Mouse (Mus musculus): ENCODE measurements at regions not wholly inside any gene's neighbourhood (a gene's known extent, or its start where the extent isn't known, plus 50 kb on each side); places are given as distances from the start of the nearest gene placed in this dataset.

DNA sequence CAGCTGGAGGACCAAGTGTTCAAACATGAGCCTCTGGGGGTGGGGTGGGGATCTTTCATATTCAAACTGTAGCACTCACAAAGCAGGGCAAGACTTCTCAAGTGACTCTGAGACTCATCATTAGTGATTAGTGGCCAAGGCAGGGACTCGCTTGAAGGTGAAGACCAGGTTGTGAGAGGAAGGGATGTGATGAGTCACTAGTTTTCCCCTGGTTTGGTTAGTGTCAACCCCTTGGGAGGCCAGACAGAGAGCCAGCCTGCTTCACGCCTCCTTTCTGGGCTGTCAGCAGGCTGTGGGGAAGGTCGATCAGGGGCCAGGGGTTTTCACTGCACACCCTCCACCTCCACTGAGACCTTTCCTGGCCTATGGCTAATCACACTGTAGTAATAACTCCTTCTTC lies 65.2 kb downstream of the Slc30a10 start:
- no peak for DNase-seq (ENCODE audit: low spot score in 2 of 2)

DNA sequence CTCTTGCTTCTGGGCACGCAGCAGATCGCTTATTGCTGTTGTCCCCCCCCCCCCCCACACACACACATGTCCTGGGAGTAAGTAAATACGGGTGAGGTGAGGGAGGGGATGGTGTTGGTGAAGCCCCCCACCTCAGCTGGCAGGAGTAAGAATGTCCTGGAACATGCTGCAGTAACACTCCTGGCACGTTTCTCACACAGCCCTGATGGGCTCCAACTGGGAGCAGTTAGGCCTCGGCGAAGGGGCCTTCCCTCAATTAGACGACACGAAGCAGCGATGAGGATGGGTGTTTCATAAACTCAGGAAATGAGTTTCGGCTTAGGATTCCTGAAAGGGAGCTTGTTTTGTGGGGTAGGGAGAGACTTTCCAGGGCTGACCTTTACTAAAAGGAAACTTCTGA lies 69.4 kb downstream of the Slc30a10 start:
- no peak for DNase-seq (ENCODE audit: low spot score in 2 of 2)

GRCm38 (mm10) chr1:185533471-185533870 lies 78.8 kb downstream of the Slc30a10 start:
- DNase-seq (ENCODE audit: low spot score in 2 of 2), result no peak

GRCm38 (mm10) chr1:185534129-185534528 lies 79.5 kb downstream of the Slc30a10 start:
- no peak for DNase-seq (ENCODE audit: low spot score in 2 of 2)

DNA sequence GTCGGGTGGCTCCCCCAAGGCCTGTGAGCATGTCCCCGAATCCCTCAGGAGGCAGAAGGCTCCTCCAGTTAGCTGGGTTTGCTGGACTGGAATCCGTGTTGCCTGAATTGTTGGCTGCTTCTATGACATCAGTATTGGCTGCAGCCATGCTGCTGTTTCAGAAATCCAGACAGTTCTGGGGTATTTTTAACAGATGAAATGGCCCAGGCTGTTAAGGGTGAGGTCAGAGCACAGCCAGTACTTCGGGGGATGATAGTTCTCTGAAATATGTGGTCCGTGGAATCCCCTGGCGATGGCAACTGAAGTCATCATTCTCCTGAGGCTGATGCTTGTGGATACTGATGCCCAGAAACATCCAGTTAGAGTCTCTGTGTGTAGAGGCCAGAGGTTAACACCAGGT lies 80.7 kb downstream of the Slc30a10 start:
- no peak for DNase-seq (ENCODE audit: low spot score in 2 of 2)

- DNase-seq (ENCODE audit: low spot score in 2 of 2), result no peak
Measured at GRCm38 (mm10) chr1:185537236-185537635, 82.6 kb downstream of the Slc30a10 start.

DNA sequence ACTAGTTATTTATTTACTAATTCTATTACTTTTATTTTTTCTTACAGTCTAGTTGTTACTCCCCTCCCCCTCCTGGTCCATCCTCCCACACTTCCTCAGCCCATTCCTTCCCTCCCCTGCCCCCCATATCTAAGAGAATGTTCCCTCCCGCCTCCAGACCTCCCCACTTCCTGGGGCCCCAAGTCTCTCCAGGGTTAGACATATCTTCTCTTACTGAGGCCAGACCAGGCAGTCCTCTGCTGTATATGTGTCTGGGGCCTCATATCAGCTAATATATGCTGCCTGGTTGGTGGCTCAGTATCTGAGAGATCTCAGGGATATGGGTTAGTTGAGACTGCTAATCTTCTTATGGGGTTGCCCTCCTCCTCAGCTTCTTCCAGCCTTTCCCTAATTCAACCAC lies 84.8 kb downstream of the Slc30a10 start:
- DNase-seq (ENCODE audit: low spot score in 2 of 2), result no peak

- no peak for DNase-seq (ENCODE audit: low spot score in 2 of 2)
Measured at GRCm38 (mm10) chr1:185546346-185546745, 91.7 kb downstream of the Slc30a10 start.

DNA sequence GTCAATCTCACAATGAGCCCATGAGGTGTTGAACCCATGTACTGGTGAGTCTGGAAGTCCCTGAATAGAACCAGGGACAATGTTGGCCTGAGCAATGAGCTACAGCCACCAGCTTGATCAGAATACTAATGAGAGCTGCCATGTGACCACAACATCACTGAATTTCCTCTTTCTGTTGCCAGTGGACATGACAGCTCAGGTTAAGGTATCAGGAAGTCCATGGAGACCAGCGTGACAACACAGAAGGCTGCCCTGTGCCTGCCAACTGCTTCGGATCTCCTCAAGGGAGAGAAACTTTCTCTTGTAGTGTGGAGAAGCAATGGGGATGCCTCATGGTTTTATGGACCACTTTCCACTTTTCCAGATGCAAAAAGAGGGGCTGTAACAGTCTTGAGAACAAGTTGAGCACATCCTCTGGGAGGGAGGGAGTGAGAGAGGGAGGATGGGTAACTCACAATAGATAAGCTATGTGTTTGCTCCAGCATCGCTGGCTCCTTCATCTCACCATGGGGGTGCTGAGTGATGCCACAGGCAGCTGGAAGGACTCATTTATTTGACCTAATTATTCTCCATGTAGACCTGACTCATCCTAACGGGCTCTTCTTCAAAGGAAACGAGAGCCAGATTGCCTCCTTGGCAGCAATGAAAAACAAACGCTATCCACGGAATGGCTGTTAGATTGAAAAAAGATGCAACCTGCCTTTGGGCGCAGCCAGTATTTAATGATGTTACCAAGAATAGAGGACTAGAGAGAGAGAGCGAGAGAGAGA lies 118.3 kb downstream of the Slc30a10 start:
- no peak for DNase-seq (ENCODE audit: low spot score in 2 of 2)

GRCm38 (mm10) chr1:185574978-185575377 lies 120.3 kb downstream of the Slc30a10 start:
- no peak for DNase-seq (ENCODE audit: low spot score in 2 of 2)

DNA sequence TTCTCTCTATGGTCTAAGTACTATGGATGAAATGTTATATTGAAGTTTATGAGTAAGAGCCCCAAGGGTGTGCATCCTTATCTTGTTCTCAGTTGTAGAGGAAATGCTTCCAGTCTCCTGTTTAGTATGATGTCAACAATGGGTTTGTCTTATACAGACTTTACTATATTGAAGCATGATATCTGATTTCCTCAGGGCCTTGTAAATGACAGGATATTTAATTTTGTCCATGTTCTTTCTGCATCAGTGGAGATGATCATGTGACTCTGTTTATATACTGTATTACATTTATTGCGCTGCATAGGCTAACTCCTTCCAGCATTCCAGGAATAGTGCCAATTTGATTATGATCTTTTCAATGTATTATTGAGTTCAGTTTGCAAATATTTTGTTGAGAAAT lies 125.2 kb downstream of the Slc30a10 start:
- DNase-seq (ENCODE audit: low spot score in 2 of 2), result no peak

- DNase-seq (ENCODE audit: low spot score in 2 of 2), result no peak
Measured at GRCm38 (mm10) chr1:185585191-185585870, 130.7 kb downstream of the Slc30a10 start.

GRCm38 (mm10) chr1:185587671-185588347 lies 133.2 kb downstream of the Slc30a10 start:
- DNase-seq (ENCODE audit: low spot score in 2 of 2), result no peak

DNA sequence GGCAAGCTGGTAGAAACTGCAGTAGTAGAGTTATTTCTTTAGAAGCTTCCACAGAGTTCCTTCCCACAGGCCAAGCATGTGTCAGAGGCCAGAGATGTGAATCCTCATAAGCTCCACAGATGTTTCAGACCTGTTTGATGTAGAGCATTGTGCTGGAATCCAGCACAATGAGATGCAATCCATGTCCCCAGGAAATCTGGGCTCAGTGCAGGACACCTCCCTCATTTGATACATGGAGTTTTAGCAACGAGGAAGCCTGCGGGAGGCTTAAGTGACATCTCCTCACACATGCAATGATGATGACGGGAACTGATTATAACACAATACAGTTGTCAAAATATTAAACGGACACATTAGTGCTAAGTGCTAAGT lies 133.7 kb downstream of the Slc30a10 start:
- no peak for DNase-seq (ENCODE audit: low spot score in 2 of 2)

DNA sequence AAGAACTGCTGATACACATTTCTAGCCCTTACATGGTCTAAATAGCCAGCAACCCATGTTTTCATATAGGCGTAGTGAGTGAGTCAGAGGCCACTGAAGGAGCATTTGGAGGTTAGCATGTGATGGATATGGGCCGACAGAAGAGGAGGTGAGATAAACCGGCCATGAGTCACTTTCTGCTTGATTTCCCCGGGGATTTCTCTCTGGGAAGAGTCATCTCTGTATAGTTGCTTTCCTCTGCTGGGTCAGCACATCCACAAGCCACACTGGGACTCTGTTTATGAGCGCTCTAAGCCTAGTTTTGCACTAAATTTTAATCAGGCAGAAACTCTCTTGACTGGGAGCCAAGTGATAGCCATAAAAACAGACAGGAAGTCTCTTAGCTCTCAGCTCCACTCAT lies 142.2 kb downstream of the Slc30a10 start:
- DNase-seq (ENCODE audit: low spot score in 2 of 2), result no peak

DNA sequence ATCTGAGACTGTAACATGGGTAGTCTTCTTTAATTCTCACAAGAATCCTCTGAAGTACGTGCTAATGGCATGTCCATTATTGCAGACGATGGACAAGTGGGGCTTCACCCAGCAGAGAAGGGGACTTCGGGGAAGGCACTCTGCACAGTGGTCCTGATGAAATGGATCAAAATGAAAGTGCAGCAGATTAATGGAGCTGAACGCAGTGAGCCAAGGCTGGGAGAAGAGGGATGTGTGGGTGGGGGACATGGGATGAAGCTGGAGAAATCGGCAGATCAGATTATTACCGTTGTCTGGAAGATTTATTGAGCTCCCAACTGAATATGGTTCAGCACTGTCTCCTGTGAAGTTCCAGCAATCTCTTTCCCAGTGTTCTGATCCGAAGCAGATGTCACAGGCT lies 143.9 kb downstream of the Slc30a10 start:
- DNase-seq (ENCODE audit: low spot score in 2 of 2), result no peak

- no peak for DNase-seq (ENCODE audit: low spot score in 2 of 2)
Measured at GRCm38 (mm10) chr1:185601166-185601565, 146.5 kb downstream of the Slc30a10 start.

- no peak for DNase-seq (ENCODE audit: low spot score in 2 of 2)
Measured at GRCm38 (mm10) chr1:185605996-185606395, 151.3 kb downstream of the Slc30a10 start.

- DNase-seq (ENCODE audit: low spot score in 2 of 2), result no peak
Measured at GRCm38 (mm10) chr1:185607611-185608010, 153.0 kb downstream of the Slc30a10 start.

- DNase-seq (ENCODE audit: low spot score in 2 of 2), result no peak
Measured at GRCm38 (mm10) chr1:185608440-185608839, 153.8 kb downstream of the Slc30a10 start.

DNA sequence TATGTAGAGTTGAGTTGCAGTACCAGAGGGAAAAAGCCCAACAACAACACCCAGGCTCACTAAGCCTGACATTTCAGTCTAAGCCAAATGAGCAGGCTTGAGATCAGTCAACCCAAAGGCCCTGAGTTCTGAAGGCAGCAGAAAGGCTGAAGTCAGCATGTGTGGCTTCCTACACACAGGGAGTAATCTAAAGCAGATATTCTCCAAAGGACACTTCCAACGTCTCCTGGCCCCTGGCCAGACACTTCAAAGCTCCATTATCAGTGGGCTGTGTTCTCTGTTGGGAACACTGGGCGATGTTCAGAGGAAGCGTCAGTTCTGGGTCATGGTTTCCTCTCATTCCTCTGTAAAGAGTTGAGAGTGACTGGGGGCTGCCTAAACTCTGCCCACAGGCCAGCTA lies 155.9 kb downstream of the Slc30a10 start:
- no peak for DNase-seq (ENCODE audit: low spot score in 2 of 2)

- DNase-seq (ENCODE audit: low spot score in 2 of 2), result no peak
Measured at GRCm38 (mm10) chr1:185615819-185616429, 161.3 kb downstream of the Slc30a10 start.

All from spleen, postnatal 4 days (tissue).